Mouse (Mus musculus) intestine, embryonic 14.5 days (tissue): ENCODE measurements around the gene Nes. TPM values are rescaled to one million over a fixed set of nuclear protein-coding genes. Genes with fewer than 3 reads are reported as not detected.

Experiments used
- ATAC-seq: fragments of 200-750 bp; cut with Nextera tagmentation; replicated peaks from 2 replicates; pipeline ENCODE4 v1.8.0; 2017; ENCODE audit warnings: low read depth, moderate number of reproducible peaks, moderate TSS enrichment, moderate library complexity; ENCODE audit not compliant: low FRiP score, low TSS enrichment
- DNase-seq: peaks from one replicate; pipeline ENCODE4 v3.0.0-alpha.2; 2018; ENCODE audit warnings: low spot score
- H3K27ac ChIP-seq: fragments of 300-500 bp; sonication (generic); 2 replicates; pipeline ENCODE4 v1.5.1; 2014; ENCODE audit warnings: low read depth, mild to moderate bottlenecking, control low read depth
- H3K27me3 ChIP-seq: fragments of 300-500 bp; sonication (generic); replicated peaks from 2 replicates; pipeline ENCODE4 v1.6.1; 2014; ENCODE audit warnings: low read length, control low read depth; ENCODE audit not compliant: control insufficient read depth, insufficient read depth
- H3K36me3 ChIP-seq: fragments of 300-500 bp; sonication (generic); 2 replicates; pipeline ENCODE4 v1.6.1; 2014; ENCODE audit warnings: low read length, control low read depth; ENCODE audit not compliant: control insufficient read depth, insufficient read depth
- H3K4me1 ChIP-seq: fragments of 300-500 bp; sonication (generic); replicated peaks from 2 replicates; pipeline ENCODE4 v1.6.1; 2014; ENCODE audit warnings: low read length, control low read depth, mixed read lengths; ENCODE audit not compliant: control insufficient read depth, insufficient read depth
- H3K4me2 ChIP-seq: fragments of 300-500 bp; sonication (generic); 2 replicates; pipeline ENCODE4 v1.6.1; 2014; ENCODE audit warnings: low read length
- H3K4me3 ChIP-seq: fragments of 300-500 bp; sonication (generic); 2 replicates; pipeline ENCODE4 v1.5.1; 2014; ENCODE audit warnings: low read depth, low read length, control low read depth, mixed read lengths
- H3K9ac ChIP-seq: fragments of 300-500 bp; sonication (generic); 2 replicates; pipeline ENCODE4 v1.6.1; 2014; ENCODE audit warnings: mild to moderate bottlenecking, low read length
- H3K9me3 ChIP-seq: fragments of 300-500 bp; sonication (generic); 2 replicates; pipeline ENCODE4 v1.6.1; 2016; ENCODE audit warnings: low read length, control low read depth; ENCODE audit not compliant: control insufficient read depth
- WGBS: fragments of 180-500 bp; shearing (Covaris S2); extraction: QIAGEN DNeasy Blood & Tissue Kit; methylation state at CpG from one replicate; pipeline ENCODE4 v1.1.7; 2014; 5-methylcytosine and 5-hydroxymethylcytosine counted together
- polyA plus RNA-seq: library from polyadenylated mRNA; unstranded; fragments of >200 nt; fragmentation: Nextera tagmentation; extraction: Ambion mirVana; gene quantifications from 2 replicates; pipeline ENCODE4 v1.2.1, GENCODE M21; 2014

Nes gene
- polyA plus RNA-seq, 1 experiment from 2014 or later: 13.4 TPM

GRCm38 (mm10) chr3:87982836-87983601 lies 12.1 kb downstream of the Nes start:
- Histone ChIP-seq H3K27me3 (peaks cover 1% of the 10 kb centered on the region; the same call in 1 of the 2 replicates), H3K4me2 (peak overlapping the region; percentile 44), H3K9me3 (no peaks in the 10 kb centered on the region), H3K36me3 (no peaks in the 10 kb centered on the region; the same call in 1 of the 2 replicates), H3K9ac (peak overlapping the region; percentile 39), H3K4me3 (no peak overlapping the region), H3K4me1 (peaks cover 58% of the 10 kb centered on the region), H3K27ac (peak overlapping the region; percentile 97)
- DNase-seq: peak; percentile 79
- peak; percentile 67 for ATAC-seq
- WGBS: 1% methylated on average over 13 of the region's 13 CpGs

GRCm38 (mm10) chr3:87983627-87984026 lies 12.7 kb downstream of the Nes start:
- Histone ChIP-seq H3K4me3 (no peak overlapping the region), H3K4me1 (peaks cover 61% of the 10 kb centered on the region)
- WGBS: 47% methylated on average over 6 of the region's 6 CpGs

GRCm38 (mm10) chr3:87984094-87984493 lies 13.2 kb downstream of the Nes start:
- no peak overlapping the region; the same call in 1 of the 2 replicates for H3K4me2 ChIP-seq
- H3K4me1 ChIP-seq: peaks cover 61% of the 10 kb centered on the region
- H3K27me3 ChIP-seq: peaks cover 12% of the 10 kb centered on the region
- no peak overlapping the region for H3K4me3 ChIP-seq
- DNase-seq: no peak
- peak overlapping the region; percentile 97; the same call in 1 of the 2 replicates for H3K27ac ChIP-seq
- WGBS: 12% methylated on average over 3 of the region's 3 CpGs
- no peaks in the 10 kb centered on the region for H3K9me3 ChIP-seq
- no peak for ATAC-seq
- H3K36me3 ChIP-seq: no peaks in the 10 kb centered on the region
- no peak overlapping the region for H3K9ac ChIP-seq

More at GRCm38 (mm10) chr3:87983627-87984026, 12.7 kb downstream of the Nes start:
- Histone ChIP-seq H3K9me3 (no peaks in the 10 kb centered on the region), H3K36me3 (no peaks in the 10 kb centered on the region; the same call in 1 of the 2 replicates), H3K27me3 (peaks cover 7% of the 10 kb centered on the region), H3K27ac (peak overlapping the region; percentile 97), H3K9ac (peak overlapping the region; percentile 39; the same call in 1 of the 2 replicates), H3K4me2 (peak overlapping the region; percentile 44)
- no peak for ATAC-seq
- no peak for DNase-seq

- no peak overlapping the region for H3K9ac ChIP-seq
- no peak for ATAC-seq
Measured at GRCm38 (mm10) chr3:87985505-87986320, 14.8 kb downstream of the Nes start.

GRCm38 (mm10) chr3:87986868-87987267 lies 16.0 kb downstream of the Nes start:
- no peaks in the 10 kb centered on the region for H3K9me3 ChIP-seq
- peaks cover 36% of the 10 kb centered on the region for H3K27me3 ChIP-seq
- DNase-seq: peak; percentile 100
- peak overlapping the region; percentile 38 for H3K4me3 ChIP-seq
- peak overlapping the region; percentile 72 for H3K4me2 ChIP-seq
- peak overlapping the region; percentile 20 for H3K9ac ChIP-seq
- WGBS: 0% methylated on average over 17 of the region's 17 CpGs
- peaks cover 51% of the 10 kb centered on the region for H3K4me1 ChIP-seq
- peak overlapping the region; percentile 77; the same call in 1 of the 2 replicates for H3K27ac ChIP-seq
- H3K36me3 ChIP-seq: no peaks in the 10 kb centered on the region
- ATAC-seq: peak; percentile 73

More at GRCm38 (mm10) chr3:87985505-87986320, 14.8 kb downstream of the Nes start:
- no peaks in the 10 kb centered on the region for H3K36me3 ChIP-seq
- WGBS: 40% methylated on average over 12 of the region's 12 CpGs
- H3K4me1 ChIP-seq: peaks cover 57% of the 10 kb centered on the region
- no peak for DNase-seq
- H3K27ac ChIP-seq: peak overlapping the region; percentile 77
- H3K4me3 ChIP-seq: no peak overlapping the region
- H3K9me3 ChIP-seq: no peaks in the 10 kb centered on the region
- peaks cover 25% of the 10 kb centered on the region for H3K27me3 ChIP-seq
- H3K4me2 ChIP-seq: no peak overlapping the region

- peak overlapping the region; percentile 38 for H3K4me3 ChIP-seq
- no peaks in the 10 kb centered on the region for H3K36me3 ChIP-seq
- peak; percentile 69 for DNase-seq
- H3K9me3 ChIP-seq: no peaks in the 10 kb centered on the region
- H3K9ac ChIP-seq: peak overlapping the region; percentile 20
- peaks cover 44% of the 10 kb centered on the region for H3K27me3 ChIP-seq
- 0% methylated on average over 15 of the region's 15 CpGs for WGBS
- peak; percentile 36; the same call in 1 of the 2 replicates for ATAC-seq
- H3K27ac ChIP-seq: no peak overlapping the region
- peaks cover 43% of the 10 kb centered on the region for H3K4me1 ChIP-seq
- H3K4me2 ChIP-seq: peak overlapping the region; percentile 72
Measured at GRCm38 (mm10) chr3:87987633-87988032, 16.8 kb downstream of the Nes start.

- Histone ChIP-seq H3K27me3 (peaks cover 48% of the 10 kb centered on the region), H3K9me3 (no peaks in the 10 kb centered on the region), H3K4me3 (peak overlapping the region; percentile 38), H3K27ac (no peak overlapping the region), H3K4me2 (peak overlapping the region; percentile 72), H3K36me3 (no peaks in the 10 kb centered on the region), H3K4me1 (peaks cover 39% of the 10 kb centered on the region), H3K9ac (no peak overlapping the region)
- WGBS: 4% methylated on average over 15 of the region's 15 CpGs
- DNase-seq (no peak), ATAC-seq (no peak)
Measured at GRCm38 (mm10) chr3:87988068-87988467, 17.2 kb downstream of the Nes start.

GRCm38 (mm10) chr3:87989935-87990334 lies 19.1 kb downstream of the Nes start:
- no peak for ATAC-seq

More at GRCm38 (mm10) chr3:87989935-87990334, 19.1 kb downstream of the Nes start:
- WGBS: 34% methylated on average over 10 of the region's 10 CpGs
- Histone ChIP-seq H3K4me2 (no peak overlapping the region), H3K9me3 (no peaks in the 10 kb centered on the region), H3K27me3 (peaks cover 65% of the 10 kb centered on the region), H3K27ac (no peak overlapping the region), H3K4me3 (no peak overlapping the region), H3K9ac (no peak overlapping the region), H3K36me3 (no peaks in the 10 kb centered on the region), H3K4me1 (peaks cover 24% of the 10 kb centered on the region)
- DNase-seq: no peak
